Mouse (Mus musculus) C3H10T1/2 (cell line): Measurements from ENCODE around the gene C2cd5. TPM values are rescaled to one million over a fixed set of nuclear protein-coding genes. Genes with fewer than 3 reads are reported as not detected.

ENCODE experiments used
- polyA plus RNA-seq, 2 experiments: library from polyadenylated mRNA; unstranded; fragments of >200 nt; fragmentation: generic; extraction: Trizol; gene quantifications; one replicate each; pipeline ENCODE4 v1.2.1; 2012; ENCODE audit warnings: missing spikeins in 2 of 2

The C2cd5 gene
- polyA plus RNA-seq, result 1 to 10 TPM in 1 of 2 experiments, under 1 TPM in 1; 0.68 to 8.8 TPM

GRCm38 (mm10) chr6:143099681-143100382, at the start of gene C2cd5:
Gene C2cd5 (minus strand): TSS chr6:143100141.

GRCm38 (mm10) chr6:142964076-142964530, 135.8 kb downstream of the C2cd5 start, which contains the start of gene St8sia1:
Gene St8sia1 (minus strand): TSS chr6:142964452.

Other genes with a start within 250 kb of the C2cd5 start
- gene St8sia1, start 135.7 kb downstream of the C2cd5 start, polyA plus RNA-seq, result not detected
- gene Etnk1, start 67.1 kb upstream of the C2cd5 start, polyA plus RNA-seq, result 1 to 10 TPM in 1 of 2 experiments, under 1 TPM in 1; 0.60 to 7.8 TPM